Mouse (Mus musculus) frontal cortex, postnatal 25 days (tissue): ENCODE measurements at regions not wholly inside any gene's neighbourhood (a gene's known extent, or its start where the extent isn't known, plus 50 kb on each side); places are given as distances from the start of the nearest gene placed in this dataset.

ENCODE experiments used
- DNase-seq, 2 experiments: peaks; one replicate each; pipeline ENCODE4 v3.0.0; 2022; ENCODE audit warnings: low spot score in 2 of 2

- DNase-seq: no peak
Observed at GRCm38 (mm10) chr8:9048116-9048515, 357.8 kb upstream of the Arglu1 start.

DNA sequence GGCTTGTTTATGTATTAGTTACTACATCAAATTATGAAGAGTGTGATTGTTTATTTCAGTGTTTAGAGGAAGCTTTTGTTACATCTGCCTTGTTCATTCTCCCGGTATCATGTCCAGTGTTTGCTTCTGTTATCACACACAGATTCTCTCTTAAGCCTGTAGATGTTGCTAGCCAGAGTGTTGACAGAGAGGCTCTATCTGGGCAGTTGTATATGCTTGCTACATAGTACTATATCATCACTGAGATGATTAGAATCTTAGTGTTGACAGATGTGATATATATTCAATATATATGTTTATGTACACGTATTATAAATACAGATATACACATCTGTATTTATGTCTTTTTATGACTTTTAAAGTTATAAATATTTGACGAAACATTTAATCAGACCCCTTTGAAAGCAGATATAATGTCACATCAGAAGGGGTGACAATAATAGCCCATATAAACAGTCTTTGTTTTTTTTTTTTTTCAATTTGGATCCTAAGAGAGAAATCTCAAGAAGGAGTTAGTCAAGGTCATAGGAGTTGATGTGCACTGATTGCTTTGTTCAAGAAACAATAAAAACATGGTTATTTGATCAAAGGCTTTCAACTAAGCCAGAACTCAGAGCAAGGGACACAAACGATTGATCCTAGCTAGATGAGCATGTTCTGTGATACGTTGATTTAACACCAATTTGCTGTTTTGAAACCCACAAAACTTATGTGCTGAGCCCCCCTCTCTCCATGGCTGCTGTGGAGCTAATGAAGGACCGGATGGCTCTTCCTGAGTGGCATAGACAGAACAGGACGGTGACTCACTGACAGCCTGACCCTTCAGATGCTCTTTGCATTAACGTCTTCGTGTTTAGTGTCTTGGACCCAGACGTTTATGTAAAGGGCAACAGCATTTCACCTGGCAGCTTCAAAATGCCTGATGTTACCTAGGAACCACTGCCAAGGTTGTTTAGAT, 352.8 kb upstream of the Arglu1 start:
- DNase-seq: no peak

GRCm38 (mm10) chr8:9029156-9029555, 338.8 kb upstream of the Arglu1 start:
- DNase-seq: no peak

GRCm38 (mm10) chr8:9027672-9028071, 337.4 kb upstream of the Arglu1 start:
- DNase-seq: no peak

- no peak for DNase-seq
Observed at GRCm38 (mm10) chr8:9025872-9026271, 335.6 kb upstream of the Arglu1 start.

GRCm38 (mm10) chr8:9025378-9025777, 335.1 kb upstream of the Arglu1 start:
- no peak for DNase-seq

- DNase-seq: no peak
Observed at GRCm38 (mm10) chr8:9020744-9021143, 330.4 kb upstream of the Arglu1 start.

DNA sequence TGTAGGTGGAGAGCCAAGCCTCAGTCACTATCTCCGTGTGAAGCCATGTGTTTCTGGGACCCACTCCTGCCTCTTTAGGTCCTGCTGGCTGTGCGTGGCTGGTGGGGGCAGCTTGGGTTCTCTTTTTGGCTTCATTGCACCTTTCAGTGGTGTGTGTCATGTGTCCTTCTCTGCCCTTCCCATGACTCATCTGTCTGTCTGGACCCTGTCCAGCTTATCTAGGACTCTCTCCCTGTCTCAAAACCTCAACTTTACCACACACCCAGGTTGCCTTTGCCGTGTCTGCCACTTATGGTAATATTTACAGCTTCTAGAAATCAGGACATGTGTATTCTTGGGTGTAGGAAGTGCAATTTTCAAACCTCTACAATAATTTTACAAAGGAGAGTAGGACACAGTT, 329.9 kb upstream of the Arglu1 start:
- no peak for DNase-seq

GRCm38 (mm10) chr8:9011785-9012510, 321.6 kb upstream of the Arglu1 start:
- no peak for DNase-seq

DNA sequence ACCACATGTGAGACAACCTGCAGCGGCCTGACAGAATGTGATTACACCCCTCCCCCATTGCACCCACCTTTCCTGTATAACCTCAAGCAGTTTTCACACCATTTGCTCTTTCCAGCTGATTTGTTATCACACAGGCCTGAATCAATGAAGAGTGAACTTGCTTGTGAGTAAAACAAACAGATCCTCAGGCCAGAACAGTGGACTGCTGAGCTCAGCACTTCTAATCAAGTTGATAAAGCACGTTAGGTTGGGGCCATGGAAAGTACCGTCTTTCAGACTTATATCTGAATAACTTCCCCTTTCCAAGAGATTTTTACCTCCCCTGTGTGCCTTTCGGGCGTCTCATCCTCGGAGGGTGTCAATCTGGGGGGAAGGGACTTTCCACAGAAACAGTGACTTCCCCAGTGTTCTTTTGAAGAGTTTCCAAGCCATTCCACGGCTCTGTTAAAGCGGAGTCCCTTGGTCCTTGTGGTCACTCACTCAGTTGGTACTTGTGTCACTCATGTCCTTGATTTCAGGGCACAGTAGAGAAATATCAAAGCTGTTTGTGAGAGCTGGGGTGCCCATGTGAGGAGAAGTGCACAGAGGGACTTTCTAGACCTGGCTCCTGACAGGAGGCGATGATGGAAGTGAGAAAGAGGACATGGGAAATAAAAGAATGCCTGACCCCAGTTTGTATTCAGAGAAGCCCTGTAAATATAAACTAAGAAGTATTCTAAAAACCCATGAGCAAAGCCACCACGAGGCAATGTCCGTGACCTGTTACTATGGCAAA, 317.9 kb upstream of the Arglu1 start:
- no peak for DNase-seq

DNA sequence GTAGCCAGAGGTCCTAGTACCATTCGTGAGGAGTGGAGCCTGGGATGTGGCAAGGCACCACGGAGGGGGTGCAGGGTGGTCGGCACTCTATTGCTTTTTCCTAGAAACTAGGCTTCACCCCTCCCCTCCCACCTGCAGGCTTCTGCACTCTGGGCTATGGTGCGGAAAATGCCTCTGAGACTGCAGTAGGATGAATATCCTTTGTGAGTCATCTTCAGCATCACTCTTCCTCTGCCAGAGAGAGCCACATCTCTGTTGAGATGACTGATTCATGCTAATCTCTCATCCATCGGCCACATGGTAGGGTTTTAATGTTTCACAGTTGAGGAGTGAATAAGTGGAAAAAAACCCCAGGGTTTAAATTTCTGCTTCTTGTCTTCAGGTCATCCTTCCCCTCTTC, 309.6 kb upstream of the Arglu1 start:
- DNase-seq: no peak

- no peak for DNase-seq
Observed at GRCm38 (mm10) chr8:8997621-8998020, 307.3 kb upstream of the Arglu1 start.

DNA sequence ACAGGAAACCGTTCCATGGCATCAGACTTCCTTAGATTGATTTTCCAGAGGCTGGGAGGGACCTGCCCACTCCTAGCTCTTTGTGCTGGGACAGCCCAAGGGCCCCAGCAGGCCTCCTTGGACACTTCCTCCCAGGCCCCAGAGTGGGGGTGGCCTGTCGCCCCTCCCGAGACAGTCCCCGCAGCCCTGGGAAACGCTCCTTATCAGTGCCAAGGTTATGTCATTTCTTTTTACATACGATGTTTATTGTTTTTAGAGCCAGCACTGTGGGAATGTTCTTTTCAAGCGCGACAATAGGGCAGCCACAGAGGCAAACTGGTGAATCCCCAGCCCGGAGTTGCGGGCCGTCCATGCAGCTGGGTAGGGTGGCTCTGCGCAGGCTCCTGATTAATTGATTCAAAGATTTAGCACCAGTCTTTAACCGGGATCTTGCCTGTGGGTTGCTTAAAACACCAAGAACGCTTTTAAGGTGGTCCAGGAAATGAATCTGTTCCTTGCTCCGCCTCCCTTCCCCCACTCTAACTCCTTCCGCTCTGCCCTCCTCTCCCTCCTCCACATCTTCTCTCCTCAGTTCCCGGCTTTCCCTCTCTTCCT, 304.4 kb upstream of the Arglu1 start:
- no peak for DNase-seq

DNA sequence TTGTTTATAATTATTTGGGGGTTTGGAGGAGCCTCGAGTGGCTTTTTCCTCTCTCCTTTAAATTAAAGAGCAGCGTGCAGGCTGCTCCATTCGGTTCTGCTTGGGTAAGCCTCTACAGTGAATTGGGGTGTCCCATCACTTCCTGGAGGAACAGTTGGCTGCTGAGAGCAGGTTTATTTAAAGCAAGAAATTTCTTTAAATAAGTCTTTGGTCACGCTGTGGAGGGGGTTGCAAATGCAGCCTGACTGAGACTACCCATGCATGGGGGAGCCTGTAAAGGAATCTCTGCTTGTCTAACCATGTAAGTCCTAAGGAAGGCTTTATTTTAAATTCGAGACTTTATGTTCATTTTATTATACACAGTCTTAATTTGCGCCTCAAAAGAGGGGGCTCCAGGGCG, 303.7 kb upstream of the Arglu1 start:
- DNase-seq: no peak

GRCm38 (mm10) chr8:8992461-8993032, 302.2 kb upstream of the Arglu1 start:
- DNase-seq: peak; percentile 69 to 85

- DNase-seq: no peak
Observed at GRCm38 (mm10) chr8:8991026-8991425, 300.7 kb upstream of the Arglu1 start.

DNA sequence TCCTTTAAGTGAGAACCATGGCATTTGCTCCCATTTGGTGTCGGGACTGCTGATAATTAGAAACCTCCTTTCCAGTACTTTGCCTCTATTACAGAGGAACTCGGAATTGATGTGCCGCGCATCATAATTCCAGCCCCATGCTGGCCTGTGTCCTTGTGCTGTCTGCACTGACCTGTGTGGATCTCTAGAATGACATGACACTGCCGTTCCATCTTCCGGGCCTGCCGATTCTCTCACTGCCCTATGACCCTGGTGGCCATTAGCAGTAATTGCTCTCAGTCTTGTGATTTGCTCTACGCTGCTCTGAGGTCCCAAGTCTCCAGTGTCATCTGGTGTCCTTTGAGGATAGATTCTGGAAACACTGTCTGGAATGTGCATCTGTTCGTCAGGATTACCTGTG, 295.7 kb upstream of the Arglu1 start:
- no peak for DNase-seq

- DNase-seq: no peak
Observed at GRCm38 (mm10) chr8:8985395-8985794, 295.1 kb upstream of the Arglu1 start.

- no peak for DNase-seq
Observed at GRCm38 (mm10) chr8:8984829-8985251, 294.5 kb upstream of the Arglu1 start.

- no peak for DNase-seq
Observed at GRCm38 (mm10) chr8:8984159-8984828, 294.0 kb upstream of the Arglu1 start.

DNA sequence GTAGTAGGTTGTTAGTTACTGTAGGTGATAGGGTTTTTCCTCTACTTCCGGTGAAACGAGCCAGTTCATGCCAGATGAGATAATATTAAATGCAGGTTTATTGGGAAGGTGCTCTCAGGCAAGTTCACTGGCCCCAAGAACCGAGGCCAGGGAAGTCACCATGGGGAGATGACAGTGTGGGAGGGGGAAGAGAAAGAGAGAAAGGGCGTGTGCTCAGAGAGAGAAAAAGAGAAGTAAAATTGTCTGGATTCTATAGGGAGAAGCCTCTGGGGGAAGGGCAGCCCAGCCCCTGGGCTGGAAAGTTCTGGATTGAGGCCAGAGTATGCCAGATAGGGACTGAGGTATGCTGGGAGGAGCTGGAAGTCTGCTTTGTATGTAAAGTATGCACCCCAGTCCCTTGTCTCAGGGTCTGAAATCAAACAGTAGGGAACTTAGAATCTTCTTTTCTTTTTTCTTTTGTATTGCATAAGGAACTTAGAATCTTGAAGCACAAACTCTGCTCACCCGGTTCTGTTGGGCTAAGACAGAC, 292.9 kb upstream of the Arglu1 start:
- DNase-seq: no peak
